Mouse (Mus musculus): ENCODE results near the gene Kmt2a.

Gene Kmt2a

GRCm38 (mm10) chr9:44879694-44880271, 1.3 kb downstream of the Kmt2a start:
- DNase-seq: no peak

- no peak for DNase-seq
Measured at GRCm38 (mm10) chr9:44878776-44879500, 2.2 kb downstream of the Kmt2a start.

GRCm38 (mm10) chr9:44877686-44878085, 3.4 kb downstream of the Kmt2a start:
- no peak for DNase-seq

GRCm38 (mm10) chr9:44875476-44875875, 5.6 kb downstream of the Kmt2a start:
- no peak for DNase-seq

- DNase-seq: no peak
Measured at GRCm38 (mm10) chr9:44874198-44874597, 6.9 kb downstream of the Kmt2a start.

- no peak for DNase-seq
Measured at GRCm38 (mm10) chr9:44873665-44874064, 7.4 kb downstream of the Kmt2a start.

- DNase-seq: no peak
Measured at GRCm38 (mm10) chr9:44868336-44869094, 12.6 kb downstream of the Kmt2a start.

- no peak for DNase-seq
Measured at GRCm38 (mm10) chr9:44867664-44868063, 13.4 kb downstream of the Kmt2a start.

GRCm38 (mm10) chr9:44866501-44867240, 14.4 kb downstream of the Kmt2a start:
- DNase-seq: peak; percentile 32

- DNase-seq: no peak
Measured at GRCm38 (mm10) chr9:44861121-44861520, 20.0 kb downstream of the Kmt2a start.

- no peak for DNase-seq
Measured at GRCm38 (mm10) chr9:44858657-44859056, 22.4 kb downstream of the Kmt2a start.

- DNase-seq: no peak
Measured at GRCm38 (mm10) chr9:44857405-44857992, 23.6 kb downstream of the Kmt2a start.

- no peak for DNase-seq
Measured at GRCm38 (mm10) chr9:44855153-44855552, 25.9 kb downstream of the Kmt2a start.

GRCm38 (mm10) chr9:44847446-44847845, 33.6 kb downstream of the Kmt2a start:
- DNase-seq: peak; percentile 28

- peak; percentile 45 for DNase-seq
Measured at GRCm38 (mm10) chr9:44841241-44841640, 39.9 kb downstream of the Kmt2a start.

- DNase-seq: peak; percentile 74
Measured at GRCm38 (mm10) chr9:44836439-44836838, 44.7 kb downstream of the Kmt2a start.

GRCm38 (mm10) chr9:44832356-44832755, 48.7 kb downstream of the Kmt2a start:
- peak; percentile 60 for DNase-seq

GRCm38 (mm10) chr9:44830506-44830905, 50.6 kb downstream of the Kmt2a start:
- no peak for DNase-seq

- DNase-seq: no peak
Measured at GRCm38 (mm10) chr9:44828944-44829343, 52.2 kb downstream of the Kmt2a start.

- DNase-seq: no peak
Measured at GRCm38 (mm10) chr9:44826660-44827059, 54.4 kb downstream of the Kmt2a start.

- DNase-seq: no peak
Measured at GRCm38 (mm10) chr9:44819920-44820827, 60.9 kb downstream of the Kmt2a start.

GRCm38 (mm10) chr9:44817522-44817921, 63.6 kb downstream of the Kmt2a start:
- DNase-seq: no peak

All from kidney, postnatal 14 days (tissue).